Mouse (Mus musculus) limb, embryonic 13.5 days (tissue): ENCODE results near the gene Pbx1. TPM values are rescaled to one million over a fixed set of nuclear protein-coding genes. Genes with fewer than 3 reads are reported as not detected.

Experiments
- ATAC-seq: fragments of 200-750 bp; cut with Nextera tagmentation; 2 replicates; pipeline ENCODE4 v1.8.0; 2017; ENCODE audit warnings: low read depth, moderate number of reproducible peaks, moderate TSS enrichment; ENCODE audit not compliant: low FRiP score
- H3K27ac ChIP-seq: fragments of 300-500 bp; sonication (generic); 2 replicates; pipeline ENCODE4 v1.5.1; 2015; ENCODE audit warnings: inconsistent platforms, mild to moderate bottlenecking, moderate library complexity
- H3K27me3 ChIP-seq: fragments of 300-500 bp; sonication (generic); 2 replicates; pipeline ENCODE4 v1.6.1; 2015; ENCODE audit warnings: mild to moderate bottlenecking, inconsistent platforms
- H3K36me3 ChIP-seq: fragments of 300-500 bp; sonication (generic); 2 replicates; pipeline ENCODE4 v1.6.1; 2015; ENCODE audit warnings: inconsistent platforms, mild to moderate bottlenecking, moderate library complexity
- H3K4me1 ChIP-seq: fragments of 300-500 bp; sonication (generic); 2 replicates; pipeline ENCODE4 v1.6.1; 2015; ENCODE audit warnings: inconsistent platforms
- H3K4me2 ChIP-seq: fragments of 300-500 bp; sonication (generic); replicated peaks from 2 replicates; pipeline ENCODE4 v1.6.1; 2015; ENCODE audit warnings: inconsistent platforms, mild to moderate bottlenecking, moderate library complexity
- H3K4me3 ChIP-seq: fragments of 300-500 bp; sonication (generic); 2 replicates; pipeline ENCODE4 v1.5.1; 2015; ENCODE audit warnings: moderate library complexity, mild to moderate bottlenecking, inconsistent platforms
- H3K9ac ChIP-seq: fragments of 300-500 bp; sonication (generic); 2 replicates; pipeline ENCODE4 v1.6.1; 2015; ENCODE audit warnings: mild to moderate bottlenecking, inconsistent platforms
- H3K9me3 ChIP-seq: fragments of 300-500 bp; sonication (generic); 2 replicates; pipeline ENCODE4 v1.6.1; 2016; ENCODE audit warnings: inconsistent platforms
- WGBS: fragments of 180-500 bp; shearing (Covaris S2); methylation state at CpG from one replicate; pipeline ENCODE4 v1.1.7; 2015; 5-methylcytosine and 5-hydroxymethylcytosine counted together
- polyA plus RNA-seq: library from polyadenylated mRNA; unstranded; fragments of >200 nt; fragmentation: Nextera tagmentation; extraction: Ambion mirVana; gene quantifications from 2 replicates; pipeline ENCODE4 v1.2.1, GENCODE M21; 2015

Pbx1 gene
- polyA plus RNA-seq, 1 experiment from 2014 or later = 31.6 TPM

- 17% methylated on average over 10 of the region's 10 CpGs for WGBS
- H3K27me3 ChIP-seq = peaks cover 21% of the 10 kb centered on the region
- H3K4me3 ChIP-seq = no peak overlapping the region
- H3K27ac ChIP-seq = peak overlapping the region; percentile 22; the same call in 1 of the 2 replicates
- no peak overlapping the region for H3K9ac ChIP-seq
- ATAC-seq = peak; percentile 77; the same call in 1 of the 2 replicates
- no peaks in the 10 kb centered on the region for H3K9me3 ChIP-seq
- H3K36me3 ChIP-seq = no peaks in the 10 kb centered on the region; the same call in 1 of the 2 replicates
- H3K4me1 ChIP-seq = peaks cover 61% of the 10 kb centered on the region
- H3K4me2 ChIP-seq = no peak overlapping the region
Measured at GRCm38 (mm10) chr1:168355985-168356556, 76.0 kb downstream of the Pbx1 start.

- peaks cover 61% of the 10 kb centered on the region for H3K4me1 ChIP-seq
- peaks cover 23% of the 10 kb centered on the region for H3K27me3 ChIP-seq
- no peak overlapping the region for H3K4me3 ChIP-seq
- WGBS = 43% methylated on average over 4 of the region's 4 CpGs
- no peaks in the 10 kb centered on the region; the same call in 1 of the 2 replicates for H3K36me3 ChIP-seq
- no peak overlapping the region for H3K9ac ChIP-seq
- ATAC-seq = no peak
- H3K9me3 ChIP-seq = no peaks in the 10 kb centered on the region
- no peak overlapping the region for H3K4me2 ChIP-seq
- H3K27ac ChIP-seq = no peak overlapping the region
Measured at GRCm38 (mm10) chr1:168354934-168355333, 77.1 kb downstream of the Pbx1 start.

- peaks cover 48% of the 10 kb centered on the region for H3K4me1 ChIP-seq
- no peak overlapping the region for H3K9ac ChIP-seq
- WGBS = 81% methylated on average over 8 of the region's 8 CpGs
- H3K9me3 ChIP-seq = no peaks in the 10 kb centered on the region
- no peak overlapping the region for H3K4me3 ChIP-seq
- H3K27me3 ChIP-seq = 0 out of 2 replicates have a peak, but pooled peaks cover 8% of the 10 kb centered on the region
- no peak overlapping the region for H3K27ac ChIP-seq
- no peak overlapping the region for H3K4me2 ChIP-seq
- no peaks in the 10 kb centered on the region for H3K36me3 ChIP-seq
- ATAC-seq = no peak
Measured at GRCm38 (mm10) chr1:168348036-168348784, 83.9 kb downstream of the Pbx1 start.

- 63% methylated on average over 8 of the region's 8 CpGs for WGBS
- Histone ChIP-seq H3K9me3 (no peaks in the 10 kb centered on the region), H3K9ac (no peak overlapping the region), H3K27ac (no peak overlapping the region), H3K4me1 (peaks cover 52% of the 10 kb centered on the region), H3K36me3 (no peaks in the 10 kb centered on the region), H3K4me2 (0 out of 2 replicates have a peak overlapping the region, but pooled peaks have one; percentile 16), H3K4me3 (no peak overlapping the region), H3K27me3 (0 out of 2 replicates have a peak, but pooled peaks cover 8% of the 10 kb centered on the region)
- 0 out of 2 replicates have a peak, but pooled peaks have one; percentile 16 for ATAC-seq
Measured at GRCm38 (mm10) chr1:168344918-168345317, 87.2 kb downstream of the Pbx1 start.

GRCm38 (mm10) chr1:168344262-168344661 lies 87.8 kb downstream of the Pbx1 start:
- Histone ChIP-seq H3K4me2 (no peak overlapping the region), H3K36me3 (no peaks in the 10 kb centered on the region), H3K27me3 (0 out of 2 replicates have a peak, but pooled peaks cover 5% of the 10 kb centered on the region), H3K4me1 (peaks cover 52% of the 10 kb centered on the region), H3K9ac (no peak overlapping the region), H3K9me3 (no peaks in the 10 kb centered on the region), H3K27ac (peak overlapping the region; percentile 55; the same call in 1 of the 2 replicates), H3K4me3 (no peak overlapping the region)
- WGBS = 67% methylated on average over 5 of the region's 5 CpGs
- ATAC-seq = no peak

GRCm38 (mm10) chr1:168342269-168342668 lies 89.8 kb downstream of the Pbx1 start:
- peaks cover 55% of the 10 kb centered on the region for H3K4me1 ChIP-seq
- 54% methylated on average over 5 of the region's 6 CpGs for WGBS
- H3K27ac ChIP-seq = no peak overlapping the region
- 0 out of 2 replicates have a peak, but pooled peaks cover 5% of the 10 kb centered on the region for H3K27me3 ChIP-seq
- H3K36me3 ChIP-seq = no peaks in the 10 kb centered on the region
- no peak for ATAC-seq
- H3K4me2 ChIP-seq = peak overlapping the region; percentile 34
- no peaks in the 10 kb centered on the region for H3K9me3 ChIP-seq
- no peak overlapping the region for H3K9ac ChIP-seq
- no peak overlapping the region for H3K4me3 ChIP-seq

- Histone ChIP-seq H3K4me3 (no peak overlapping the region), H3K27ac (no peak overlapping the region), H3K9ac (no peak overlapping the region; the same call in 1 of the 2 replicates), H3K27me3 (0 out of 2 replicates have a peak, but pooled peaks cover 5% of the 10 kb centered on the region), H3K9me3 (no peaks in the 10 kb centered on the region), H3K4me1 (peaks cover 53% of the 10 kb centered on the region), H3K36me3 (no peaks in the 10 kb centered on the region), H3K4me2 (peak overlapping the region; percentile 34)
- WGBS = 18% methylated on average over 12 of the region's 12 CpGs
- ATAC-seq = no peak
Measured at GRCm38 (mm10) chr1:168341863-168342262, 90.2 kb downstream of the Pbx1 start.

GRCm38 (mm10) chr1:168341368-168341767 lies 90.7 kb downstream of the Pbx1 start:
- H3K9me3 ChIP-seq = no peaks in the 10 kb centered on the region
- H3K4me1 ChIP-seq = peaks cover 48% of the 10 kb centered on the region
- H3K4me2 ChIP-seq = peak overlapping the region; percentile 34; the same call in 1 of the 2 replicates
- H3K4me3 ChIP-seq = no peak overlapping the region
- H3K36me3 ChIP-seq = no peaks in the 10 kb centered on the region
- WGBS = 81% methylated on average over 6 of the region's 6 CpGs
- no peak for ATAC-seq
- H3K27me3 ChIP-seq = 0 out of 2 replicates have a peak, but pooled peaks cover 5% of the 10 kb centered on the region
- no peak overlapping the region; the same call in 1 of the 2 replicates for H3K9ac ChIP-seq
- no peak overlapping the region for H3K27ac ChIP-seq

GRCm38 (mm10) chr1:168336238-168336818 lies 95.7 kb downstream of the Pbx1 start:
- H3K27me3 ChIP-seq = 0 out of 2 replicates have a peak, but pooled peaks cover under 1% of the 10 kb centered on the region
- 91% methylated on average over 7 of the region's 7 CpGs for WGBS
- no peak overlapping the region for H3K27ac ChIP-seq
- no peaks in the 10 kb centered on the region for H3K9me3 ChIP-seq
- H3K9ac ChIP-seq = no peak overlapping the region
- no peak overlapping the region for H3K4me3 ChIP-seq
- H3K36me3 ChIP-seq = peaks cover 16% of the 10 kb centered on the region; the same call in 1 of the 2 replicates
- no peak overlapping the region for H3K4me2 ChIP-seq
- peaks cover 3% of the 10 kb centered on the region; the same call in 1 of the 2 replicates for H3K4me1 ChIP-seq
- ATAC-seq = no peak

GRCm38 (mm10) chr1:168334831-168335574 lies 97.1 kb downstream of the Pbx1 start:
- H3K36me3 ChIP-seq = peaks cover 16% of the 10 kb centered on the region; the same call in 1 of the 2 replicates
- 0 out of 2 replicates have a peak, but pooled peaks cover 3% of the 10 kb centered on the region for H3K4me1 ChIP-seq
- no peaks in the 10 kb centered on the region for H3K27me3 ChIP-seq
- no peak overlapping the region for H3K4me3 ChIP-seq
- no peak overlapping the region for H3K9ac ChIP-seq
- ATAC-seq = no peak
- 81% methylated on average over 8 of the region's 8 CpGs for WGBS
- peak overlapping the region; percentile 58 for H3K27ac ChIP-seq
- H3K4me2 ChIP-seq = no peak overlapping the region
- no peaks in the 10 kb centered on the region for H3K9me3 ChIP-seq

- Histone ChIP-seq H3K36me3 (peaks cover 16% of the 10 kb centered on the region; the same call in 1 of the 2 replicates), H3K4me1 (peaks cover 18% of the 10 kb centered on the region; the same call in 1 of the 2 replicates), H3K9ac (no peak overlapping the region), H3K9me3 (no peaks in the 10 kb centered on the region), H3K27ac (no peak overlapping the region), H3K4me3 (no peak overlapping the region), H3K27me3 (no peaks in the 10 kb centered on the region), H3K4me2 (no peak overlapping the region)
- ATAC-seq = no peak
- 85% methylated on average over 9 of the region's 9 CpGs for WGBS
Measured at GRCm38 (mm10) chr1:168332056-168332455, 100.0 kb downstream of the Pbx1 start.
